Mouse (Mus musculus): ENCODE measurements around the gene Tsga10ip. TPM values are rescaled to one million over a fixed set of nuclear protein-coding genes. Genes with fewer than 3 reads are reported as not detected.

The Tsga10ip gene
- polyA plus RNA-seq (2014; fragmentation: Illumina TruSeq; extraction: RNeasy Lipid Tissue Mini Kit (QIAGEN cat#74804); ENCODE audit: low read depth, low replicate concordance): not detected

GRCm38 (mm10) chr19:5402293-5402692 lies at the start of gene Tsga10ip:
Tsga10ip (minus strand) TSS chr19:5402526.

GRCm38 (mm10) chr19:5447515-5448353 lies 45.4 kb upstream of the Tsga10ip start, which contains the start of gene Fosl1:
Fosl1 (plus strand) TSS chr19:5447547.

GRCm38 (mm10) chr19:5424782-5425741 lies 22.7 kb upstream of the Tsga10ip start, which contains the start of the genes Drap1 and AI837181:
Drap1 (minus strand) TSS chr19:5424979.
AI837181 (plus strand) TSS chr19:5425144.

GRCm38 (mm10) chr19:5388588-5389242 lies 13.6 kb downstream of the Tsga10ip start, which contains the start of gene Sart1:
Sart1 (minus strand) TSS chr19:5388703.

GRCm38 (mm10) chr19:5367053-5367359 lies 35.3 kb downstream of the Tsga10ip start, which contains the start of gene Banf1:
Banf1 (minus strand) TSS chr19:5367168.

GRCm38 (mm10) chr19:5366175-5367052 lies 35.9 kb downstream of the Tsga10ip start, which contains the start of gene Eif1ad:
Eif1ad (plus strand) TSS chr19:5366741.

GRCm38 (mm10) chr19:5349502-5349873 lies 52.8 kb downstream of the Tsga10ip start, which contains the start of gene Cst6:
Cst6 (minus strand) TSS chr19:5349574.

Other genes with a start within 250 kb of the Tsga10ip start
- gene Pacs1, start 129.4 kb downstream of the Tsga10ip start, polyA plus RNA-seq (2014; fragmentation: Illumina TruSeq; extraction: RNeasy Lipid Tissue Mini Kit (QIAGEN cat#74804); ENCODE audit: low read depth, low replicate concordance): 0.53 TPM
- 25.1 TPM for gene Sf3b2, start 107.1 kb downstream of the Tsga10ip start, polyA plus RNA-seq (2014; fragmentation: Illumina TruSeq; extraction: RNeasy Lipid Tissue Mini Kit (QIAGEN cat#74804); ENCODE audit: low read depth, low replicate concordance)
- not detected for gene Gal3st3, start 104.2 kb downstream of the Tsga10ip start, polyA plus RNA-seq (2014; fragmentation: Illumina TruSeq; extraction: RNeasy Lipid Tissue Mini Kit (QIAGEN cat#74804); ENCODE audit: low read depth, low replicate concordance)
- not detected for gene Catsper1, start 66.8 kb downstream of the Tsga10ip start, polyA plus RNA-seq (2014; fragmentation: Illumina TruSeq; extraction: RNeasy Lipid Tissue Mini Kit (QIAGEN cat#74804); ENCODE audit: low read depth, low replicate concordance)
- gene Cst6, start 53.0 kb downstream of the Tsga10ip start, polyA plus RNA-seq (2014; fragmentation: Illumina TruSeq; extraction: RNeasy Lipid Tissue Mini Kit (QIAGEN cat#74804); ENCODE audit: low read depth, low replicate concordance): not detected
- 7.1 TPM for gene Eif1ad, start 35.8 kb downstream of the Tsga10ip start, polyA plus RNA-seq (2014; fragmentation: Illumina TruSeq; extraction: RNeasy Lipid Tissue Mini Kit (QIAGEN cat#74804); ENCODE audit: low read depth, low replicate concordance)
- gene Banf1, start 35.4 kb downstream of the Tsga10ip start, polyA plus RNA-seq (2014; fragmentation: Illumina TruSeq; extraction: RNeasy Lipid Tissue Mini Kit (QIAGEN cat#74804); ENCODE audit: low read depth, low replicate concordance): 7.5 TPM
- 4.6 TPM for gene Sart1, start 13.8 kb downstream of the Tsga10ip start, polyA plus RNA-seq (2014; fragmentation: Illumina TruSeq; extraction: RNeasy Lipid Tissue Mini Kit (QIAGEN cat#74804); ENCODE audit: low read depth, low replicate concordance)
- gene Drap1, start 22.5 kb upstream of the Tsga10ip start, polyA plus RNA-seq (2014; fragmentation: Illumina TruSeq; extraction: RNeasy Lipid Tissue Mini Kit (QIAGEN cat#74804); ENCODE audit: low read depth, low replicate concordance): 7.4 TPM
- 0.58 TPM for gene AI837181, start 22.6 kb upstream of the Tsga10ip start, polyA plus RNA-seq (2014; fragmentation: Illumina TruSeq; extraction: RNeasy Lipid Tissue Mini Kit (QIAGEN cat#74804); ENCODE audit: low read depth, low replicate concordance)
- not detected for gene Fosl1, start 45.0 kb upstream of the Tsga10ip start, polyA plus RNA-seq (2014; fragmentation: Illumina TruSeq; extraction: RNeasy Lipid Tissue Mini Kit (QIAGEN cat#74804); ENCODE audit: low read depth, low replicate concordance)
- gene Ccdc85b, start 55.4 kb upstream of the Tsga10ip start, polyA plus RNA-seq (2014; fragmentation: Illumina TruSeq; extraction: RNeasy Lipid Tissue Mini Kit (QIAGEN cat#74804); ENCODE audit: low read depth, low replicate concordance): 0.11 TPM
- 5.5 TPM for gene Fibp, start 58.1 kb upstream of the Tsga10ip start, polyA plus RNA-seq (2014; fragmentation: Illumina TruSeq; extraction: RNeasy Lipid Tissue Mini Kit (QIAGEN cat#74804); ENCODE audit: low read depth, low replicate concordance)
- gene Ctsw, start 66.0 kb upstream of the Tsga10ip start, polyA plus RNA-seq (2014; fragmentation: Illumina TruSeq; extraction: RNeasy Lipid Tissue Mini Kit (QIAGEN cat#74804); ENCODE audit: low read depth, low replicate concordance): not detected
- not detected for gene Efemp2, start 71.4 kb upstream of the Tsga10ip start, polyA plus RNA-seq (2014; fragmentation: Illumina TruSeq; extraction: RNeasy Lipid Tissue Mini Kit (QIAGEN cat#74804); ENCODE audit: low read depth, low replicate concordance)
- gene Mus81, start 85.9 kb upstream of the Tsga10ip start, polyA plus RNA-seq (2014; fragmentation: Illumina TruSeq; extraction: RNeasy Lipid Tissue Mini Kit (QIAGEN cat#74804); ENCODE audit: low read depth, low replicate concordance): 0.74 TPM
- 109 TPM for gene Cfl1, start 87.9 kb upstream of the Tsga10ip start, polyA plus RNA-seq (2014; fragmentation: Illumina TruSeq; extraction: RNeasy Lipid Tissue Mini Kit (QIAGEN cat#74804); ENCODE audit: low read depth, low replicate concordance)
- not detected for gene 1700020D05Rik, start 101.3 kb upstream of the Tsga10ip start, polyA plus RNA-seq (2014; fragmentation: Illumina TruSeq; extraction: RNeasy Lipid Tissue Mini Kit (QIAGEN cat#74804); ENCODE audit: low read depth, low replicate concordance)
- 0.64 TPM for gene Snx32, start 108.0 kb upstream of the Tsga10ip start, polyA plus RNA-seq (2014; fragmentation: Illumina TruSeq; extraction: RNeasy Lipid Tissue Mini Kit (QIAGEN cat#74804); ENCODE audit: low read depth, low replicate concordance)
- not detected for gene Ovol1, start 158.1 kb upstream of the Tsga10ip start, polyA plus RNA-seq (2014; fragmentation: Illumina TruSeq; extraction: RNeasy Lipid Tissue Mini Kit (QIAGEN cat#74804); ENCODE audit: low read depth, low replicate concordance)
- gene Ap5b1, start 165.5 kb upstream of the Tsga10ip start, polyA plus RNA-seq (2014; fragmentation: Illumina TruSeq; extraction: RNeasy Lipid Tissue Mini Kit (QIAGEN cat#74804); ENCODE audit: low read depth, low replicate concordance): not detected
- 3.4 TPM for gene Rnaseh2c, start 199.3 kb upstream of the Tsga10ip start, polyA plus RNA-seq (2014; fragmentation: Illumina TruSeq; extraction: RNeasy Lipid Tissue Mini Kit (QIAGEN cat#74804); ENCODE audit: low read depth, low replicate concordance)
- gene Kat5, start 207.7 kb upstream of the Tsga10ip start, polyA plus RNA-seq (2014; fragmentation: Illumina TruSeq; extraction: RNeasy Lipid Tissue Mini Kit (QIAGEN cat#74804); ENCODE audit: low read depth, low replicate concordance): 7.2 TPM
- gene Rela, start 235.0 kb upstream of the Tsga10ip start, polyA plus RNA-seq (2014; fragmentation: Illumina TruSeq; extraction: RNeasy Lipid Tissue Mini Kit (QIAGEN cat#74804); ENCODE audit: low read depth, low replicate concordance): 2.4 TPM